Mouse (Mus musculus) frontal cortex, adult (tissue): ENCODE measurements around the gene Gtf3c2.
"Not testable (repeated sequence)": the region's sequence is repeated elsewhere in the genome, so short reads cannot be mapped to it uniquely, and the experiment has no call there.

Experiments used
- ATAC-seq: cut with Nextera tagmentation; 2 replicates; pipeline ENCODE4 v1.9.2; 2017; ENCODE audit warnings: mild to moderate bottlenecking, moderate library complexity, mixed read lengths; ENCODE audit not compliant: low TSS enrichment

Gtf3c2 gene

DNA sequence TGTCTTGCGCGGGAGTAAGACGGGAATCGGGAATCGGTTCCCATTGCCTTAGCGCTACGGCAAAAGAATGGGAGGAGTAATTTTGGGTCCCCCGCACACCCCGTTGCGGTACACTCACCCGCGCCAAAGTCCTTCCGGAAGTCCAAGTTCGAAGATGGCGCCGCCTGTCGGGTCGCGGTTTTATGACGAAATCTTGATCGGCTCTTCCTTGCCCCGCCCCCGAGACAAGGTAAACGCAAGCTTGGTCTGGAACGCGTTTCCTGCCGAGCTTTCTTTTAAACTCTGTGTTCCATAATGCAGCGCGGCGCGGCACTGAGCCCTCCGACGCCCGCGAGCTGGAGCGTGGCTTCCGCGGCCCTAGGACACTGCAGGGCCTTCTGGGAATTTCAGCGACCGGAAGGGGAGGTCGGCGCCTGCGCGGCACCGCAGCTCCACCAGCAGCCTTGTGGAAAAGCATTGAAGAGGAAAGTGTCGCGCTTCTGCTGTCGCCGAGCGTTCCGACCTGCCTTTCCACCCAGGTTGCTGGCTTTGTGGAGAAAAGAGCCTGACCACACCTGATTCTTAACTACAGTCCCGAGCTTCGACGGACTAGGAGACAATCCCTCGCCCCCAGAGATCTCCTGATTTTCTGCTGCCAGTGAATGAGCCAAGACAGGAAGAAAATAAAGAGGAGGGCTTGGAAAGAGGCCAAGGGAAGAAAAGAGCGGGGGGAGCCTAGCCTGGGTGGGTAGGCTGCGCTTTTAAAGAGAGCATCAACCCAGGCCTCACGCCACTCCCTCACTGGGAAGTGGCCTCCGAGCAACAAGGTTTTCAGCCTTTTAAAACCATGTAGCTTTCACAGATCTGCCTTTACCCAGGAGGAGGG lies at the start of gene Gtf3c2, which contains the start of gene Gm29609:
Gene Gtf3c2 (minus strand): TSS at position 379 of the 865 bp plus-strand sequence.
Gene Gm29609 (minus strand): TSS at position 146 of the 865 bp plus-strand sequence.
- peak; percentile 99 for ATAC-seq

DNA sequence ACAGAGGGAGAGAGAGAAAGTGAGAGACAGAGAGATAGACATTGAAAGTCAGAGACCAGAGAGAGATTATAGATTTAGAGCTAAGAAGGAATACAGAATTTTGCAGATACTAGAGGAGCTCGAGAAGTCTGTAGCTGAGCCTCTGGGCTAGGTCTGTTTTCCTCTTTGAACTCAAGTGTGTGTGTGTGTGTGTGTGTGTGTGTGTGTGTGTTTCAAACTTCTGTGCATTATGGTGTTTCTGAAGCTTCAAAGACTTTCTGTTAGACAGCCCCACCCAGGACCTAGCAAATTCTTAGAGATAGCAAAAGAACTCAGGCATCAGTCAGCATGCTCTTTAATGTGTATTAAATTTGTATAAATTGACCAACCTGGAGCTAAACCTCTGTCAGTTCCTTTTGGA lies 46.7 kb upstream of the Gtf3c2 start:
- no peak for ATAC-seq

DNA sequence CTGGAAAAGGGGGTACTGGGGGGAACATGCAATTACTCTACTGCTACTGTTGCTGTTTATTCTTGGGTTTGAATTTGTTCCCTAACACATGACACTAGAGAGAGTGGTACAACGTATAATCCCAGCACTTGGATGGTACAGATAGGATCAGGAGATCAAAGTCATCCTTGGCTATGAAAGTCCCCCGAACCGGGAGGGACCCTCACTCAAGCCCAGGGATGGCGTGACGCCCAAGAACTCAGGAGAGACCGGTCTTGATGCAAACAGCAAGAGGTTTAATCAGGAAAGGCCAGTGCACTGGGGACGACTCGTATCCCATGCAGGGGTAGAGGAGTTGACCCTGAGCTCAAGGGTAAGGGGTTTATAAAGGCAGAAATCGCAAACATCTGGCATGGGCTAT lies 42.8 kb upstream of the Gtf3c2 start:
- no peak for ATAC-seq

- peak; percentile 6; the same call in 1 of the 2 replicates for ATAC-seq
These were observed 41.5 kb upstream of the Gtf3c2 start for GRCm38 (mm10) chr5:31221304-31221945.

DNA sequence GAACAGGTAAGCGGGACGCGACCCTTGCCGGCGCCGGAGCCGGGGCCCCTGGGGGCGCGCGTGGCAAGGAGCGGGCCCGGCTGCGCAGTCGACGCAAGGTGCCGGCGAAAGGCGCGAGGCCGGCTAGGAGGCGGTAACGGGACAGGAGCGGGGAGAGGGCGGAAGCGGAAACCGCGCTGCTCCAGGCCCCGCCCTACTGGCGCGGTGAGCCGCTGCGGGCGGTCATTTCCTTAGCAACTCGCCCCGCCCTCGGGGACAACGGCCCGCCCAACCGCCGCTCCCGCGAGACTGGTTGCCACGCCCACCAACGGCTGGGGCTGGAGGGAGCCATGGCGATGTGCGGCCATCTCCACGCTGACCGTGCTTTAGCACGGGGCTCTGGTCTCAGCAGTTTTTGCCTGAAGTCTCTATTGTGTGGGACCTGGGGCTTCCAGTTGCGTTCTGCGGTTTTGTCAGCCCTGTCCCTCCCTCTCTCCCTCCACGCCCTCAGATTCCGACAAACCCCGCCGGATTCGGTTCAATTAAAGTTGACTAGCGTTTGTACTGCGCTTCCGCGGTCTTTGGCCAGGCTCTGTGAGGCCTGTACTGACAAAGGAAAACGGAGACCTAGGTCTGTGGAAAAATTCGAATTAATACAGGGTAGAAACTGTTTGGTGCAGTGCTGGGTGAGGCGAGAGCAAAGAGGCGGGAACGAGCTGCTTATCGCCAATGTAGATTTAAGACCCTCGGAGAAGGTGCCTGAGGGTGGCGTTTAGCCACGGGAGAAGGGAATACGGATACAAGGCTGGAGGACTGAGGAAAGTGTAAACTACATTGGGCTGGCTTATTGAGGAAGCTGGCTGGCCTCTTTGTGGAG lies 40.7 kb upstream of the Gtf3c2 start, which contains the start of gene Ppm1g:
Gene Ppm1g (minus strand): TSS at position 240 of the 856 bp plus-strand sequence.
- peak; percentile 90 for ATAC-seq

- peak; percentile 53 for ATAC-seq
These were observed 40.0 kb upstream of the Gtf3c2 start for GRCm38 (mm10) chr5:31219911-31220447.

DNA sequence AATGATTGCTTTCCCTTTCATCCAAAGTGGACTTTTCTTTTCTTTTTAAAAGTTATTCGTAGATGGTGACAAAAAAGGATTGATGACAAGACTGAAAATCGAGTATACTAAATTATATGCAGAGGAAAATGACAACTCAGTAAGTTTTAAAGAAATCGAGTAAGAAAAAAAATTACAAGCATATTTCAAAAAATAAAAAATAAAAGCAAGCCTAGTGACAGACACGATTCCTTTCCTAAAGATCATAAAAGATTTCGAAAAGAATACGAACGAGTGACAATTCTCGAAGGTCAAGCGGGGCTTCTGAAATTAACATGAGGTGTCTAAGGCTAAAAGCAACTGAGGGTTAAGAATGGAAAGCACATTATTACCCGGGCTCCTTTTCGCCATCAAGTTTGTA lies 39.5 kb upstream of the Gtf3c2 start:
- ATAC-seq: no peak

DNA sequence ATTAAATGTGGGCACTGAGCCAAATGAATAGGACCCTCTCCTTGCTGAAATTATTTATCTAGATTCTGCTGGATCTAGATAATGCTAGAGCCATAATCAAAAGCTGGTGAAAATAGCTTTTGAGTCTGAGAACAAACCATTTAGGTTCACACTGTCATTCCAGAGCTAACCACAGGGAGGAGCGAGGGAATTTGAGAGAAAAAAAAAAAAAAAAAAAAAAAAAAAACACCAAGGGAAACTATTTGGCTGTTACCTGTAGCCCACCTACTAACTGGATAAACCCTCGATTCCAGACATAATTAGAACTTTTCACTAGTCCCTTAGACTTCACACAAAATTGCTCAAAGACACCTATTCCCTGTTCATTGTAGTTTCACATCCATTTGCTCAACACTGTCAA lies 39.1 kb upstream of the Gtf3c2 start:
- no peak for ATAC-seq

DNA sequence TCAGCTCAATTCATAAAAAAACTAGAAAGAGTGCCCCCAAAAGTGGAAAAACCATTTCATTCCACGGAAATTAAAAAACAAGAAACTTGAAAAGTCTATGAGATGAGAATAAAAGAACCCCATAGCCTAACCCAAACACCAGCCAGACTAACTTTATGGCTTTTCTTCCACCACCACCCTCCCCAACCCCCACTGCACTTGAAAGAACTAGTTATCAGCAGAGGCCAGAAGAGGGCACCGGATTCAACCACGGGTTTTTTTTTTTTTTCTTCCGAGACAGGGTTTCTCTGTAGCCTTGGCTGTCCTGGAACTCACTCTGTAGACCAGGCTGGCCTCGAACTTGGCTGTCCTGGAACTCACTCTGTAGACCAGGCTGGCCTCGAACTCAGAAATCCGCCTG lies 38.4 kb upstream of the Gtf3c2 start:
- ATAC-seq: no peak

- not testable (repeated sequence) for ATAC-seq
These were observed 36.6 kb upstream of the Gtf3c2 start for GRCm38 (mm10) chr5:31216554-31216953.

DNA sequence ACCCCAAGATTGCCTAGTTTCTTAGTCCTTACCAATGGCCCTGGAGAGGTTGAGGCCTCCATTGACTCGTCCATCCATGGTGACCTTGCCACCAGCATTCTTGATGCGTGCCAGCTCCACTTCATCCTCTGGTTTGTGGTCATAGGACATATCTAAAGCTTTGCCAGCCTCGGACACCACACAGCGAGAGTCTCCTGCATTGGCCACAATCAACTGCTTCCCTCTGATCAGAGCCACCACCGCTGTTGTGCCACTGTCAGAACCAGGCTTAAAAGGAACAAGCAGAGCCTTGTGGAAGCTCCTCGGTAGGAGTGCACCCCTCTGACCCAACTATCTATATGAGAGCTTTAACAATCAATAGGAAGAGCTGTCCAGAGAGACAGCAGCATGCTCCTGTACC lies 24.5 kb upstream of the Gtf3c2 start:
- no peak for ATAC-seq

DNA sequence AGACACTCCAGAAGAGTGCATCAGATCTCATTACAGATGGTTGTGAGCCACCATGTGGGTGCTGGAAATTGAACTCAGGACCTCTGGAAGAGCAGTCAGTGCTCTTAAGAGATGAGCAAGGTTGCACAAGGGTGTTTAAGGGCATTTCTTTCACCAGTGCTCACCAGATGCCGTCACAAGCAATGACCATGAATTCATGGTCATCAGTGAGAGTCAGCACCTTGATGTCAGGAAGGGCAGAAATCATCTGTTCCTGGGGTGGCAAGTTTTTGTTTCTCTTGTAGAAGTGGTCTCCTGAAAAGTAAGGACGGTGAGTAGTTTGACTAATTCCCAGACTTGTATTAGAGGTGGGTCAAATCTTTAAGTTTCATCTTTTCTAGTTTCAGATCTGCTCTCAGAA lies 23.9 kb upstream of the Gtf3c2 start:
- ATAC-seq: no peak

- ATAC-seq: no peak
These were observed 23.0 kb upstream of the Gtf3c2 start for GRCm38 (mm10) chr5:31202933-31203332.

DNA sequence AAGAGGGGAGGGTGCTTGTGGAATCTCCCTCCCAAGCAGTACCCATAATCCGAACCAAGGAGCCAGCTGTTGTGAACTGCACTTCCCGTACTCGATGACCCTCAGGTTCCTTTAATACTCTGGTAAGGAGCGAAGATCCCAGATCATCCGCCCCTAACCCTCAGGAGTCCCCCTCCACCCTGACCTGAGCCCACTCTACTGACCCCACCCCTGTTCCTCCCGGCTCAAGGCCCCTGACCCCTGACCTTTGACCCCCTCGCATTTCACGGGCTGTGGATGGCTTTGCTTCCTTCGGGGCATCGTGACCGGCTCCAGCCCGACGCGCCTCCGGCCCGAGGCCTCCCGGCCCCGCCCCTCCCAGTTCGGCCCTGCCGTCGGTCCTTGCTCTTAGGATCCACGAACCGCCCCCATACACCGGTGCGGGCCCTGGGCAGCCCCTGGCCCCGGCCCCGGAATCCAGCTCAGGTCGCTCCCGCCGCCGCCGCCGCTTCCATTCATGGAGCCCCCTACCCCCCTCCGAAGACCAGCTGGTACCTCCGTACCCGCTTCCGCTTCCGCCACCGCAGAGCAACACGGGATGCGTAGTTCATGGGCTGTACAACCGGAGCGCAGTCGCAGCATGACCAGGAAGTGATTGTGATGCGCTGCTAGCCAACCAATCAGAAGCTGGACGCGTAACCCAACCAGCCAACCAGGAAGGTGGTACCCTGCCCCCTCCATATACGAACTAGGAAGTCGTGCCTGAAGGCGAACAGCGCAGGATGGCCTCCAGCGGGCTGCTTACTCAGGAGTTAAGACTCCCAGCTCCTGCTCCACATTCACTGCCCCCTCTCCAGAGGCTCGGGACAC lies 22.0 kb upstream of the Gtf3c2 start, which contains the start of gene Zfp513:
Gene Zfp513 (minus strand): TSS at position 562 of the 849 bp plus-strand sequence.
- ATAC-seq: peak; percentile 95

DNA sequence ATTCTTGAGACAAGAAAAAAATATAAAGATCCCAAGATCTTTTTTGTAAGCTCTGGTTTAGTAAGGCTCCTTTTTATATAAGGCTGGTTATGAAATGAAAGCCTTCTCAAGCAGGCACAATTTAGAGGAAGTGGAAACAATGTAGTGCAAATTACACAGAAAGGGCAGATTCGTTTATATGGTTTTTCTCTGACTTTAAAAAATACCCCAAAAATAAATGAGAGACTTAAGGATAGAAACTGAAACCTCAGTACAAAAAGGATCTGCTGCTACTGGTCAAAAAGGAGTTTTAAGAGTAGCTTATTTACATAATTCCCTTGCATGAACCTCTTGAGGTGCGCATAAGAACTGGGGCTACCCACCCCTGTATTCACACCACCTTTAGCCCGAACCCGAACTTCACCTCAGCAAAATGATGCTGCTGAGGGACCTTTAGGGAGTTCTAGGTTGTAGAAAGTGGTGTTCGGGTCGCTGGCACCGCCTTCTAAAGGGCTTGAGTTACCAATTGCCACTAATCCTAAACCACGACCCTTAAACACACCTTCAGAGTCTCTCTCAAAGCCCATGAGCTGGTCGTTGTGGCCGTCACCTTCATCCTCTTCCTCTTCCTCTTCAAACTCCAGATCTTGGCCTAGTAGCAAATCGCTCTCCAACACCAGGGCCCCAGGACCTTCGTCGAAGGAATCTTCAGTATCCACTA lies 21.2 kb upstream of the Gtf3c2 start:
- no peak for ATAC-seq

GRCm38 (mm10) chr5:31200327-31200768 lies 20.4 kb upstream of the Gtf3c2 start:
- ATAC-seq: no peak

DNA sequence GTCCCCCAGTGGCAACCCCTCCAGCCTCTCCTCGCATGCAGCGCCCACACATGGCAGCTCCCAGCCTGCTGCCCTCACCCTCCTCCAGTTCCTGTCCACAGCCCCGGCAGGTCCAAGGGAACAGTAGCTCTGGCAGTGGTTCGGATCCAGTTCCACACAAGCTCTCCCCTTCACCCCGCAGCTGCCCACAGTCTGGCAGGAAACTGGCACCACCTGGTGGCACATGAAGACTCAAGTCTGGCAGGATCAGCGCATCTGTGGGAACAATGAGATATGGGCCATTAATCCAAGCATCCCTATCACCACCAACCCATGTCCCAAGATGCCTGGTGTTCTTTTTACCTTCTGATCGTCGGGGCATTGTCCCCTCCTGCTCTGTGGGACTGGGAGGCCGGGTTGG lies 19.9 kb upstream of the Gtf3c2 start:
- ATAC-seq: no peak

DNA sequence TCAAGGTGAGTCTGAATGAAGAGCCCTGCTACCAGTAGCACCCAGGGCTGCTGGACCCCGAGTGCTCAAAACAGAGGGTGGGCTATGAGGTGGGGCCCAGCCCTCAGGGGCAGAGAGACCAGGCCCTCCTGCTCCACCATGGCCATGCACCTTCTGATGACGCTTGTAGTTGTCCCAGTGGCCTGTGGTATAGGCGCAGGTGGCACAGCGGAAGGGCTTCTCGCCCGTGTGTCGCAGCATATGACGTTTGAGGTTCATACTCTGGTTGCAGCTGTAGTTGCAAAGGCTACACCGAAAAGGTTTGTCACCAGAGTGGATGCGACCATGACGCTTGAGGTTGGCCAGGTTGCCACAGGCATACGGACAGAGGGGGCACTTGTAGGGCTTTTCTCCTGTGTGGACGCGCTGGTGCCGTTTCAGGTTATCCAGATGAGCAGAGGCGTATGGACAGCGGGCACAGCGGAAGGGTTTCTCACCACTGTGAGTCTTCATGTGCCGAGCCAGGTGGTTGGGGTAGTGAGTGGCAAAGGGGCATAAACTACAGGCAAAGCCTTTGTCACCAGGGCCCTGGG lies 19.5 kb upstream of the Gtf3c2 start:
- ATAC-seq: no peak

DNA sequence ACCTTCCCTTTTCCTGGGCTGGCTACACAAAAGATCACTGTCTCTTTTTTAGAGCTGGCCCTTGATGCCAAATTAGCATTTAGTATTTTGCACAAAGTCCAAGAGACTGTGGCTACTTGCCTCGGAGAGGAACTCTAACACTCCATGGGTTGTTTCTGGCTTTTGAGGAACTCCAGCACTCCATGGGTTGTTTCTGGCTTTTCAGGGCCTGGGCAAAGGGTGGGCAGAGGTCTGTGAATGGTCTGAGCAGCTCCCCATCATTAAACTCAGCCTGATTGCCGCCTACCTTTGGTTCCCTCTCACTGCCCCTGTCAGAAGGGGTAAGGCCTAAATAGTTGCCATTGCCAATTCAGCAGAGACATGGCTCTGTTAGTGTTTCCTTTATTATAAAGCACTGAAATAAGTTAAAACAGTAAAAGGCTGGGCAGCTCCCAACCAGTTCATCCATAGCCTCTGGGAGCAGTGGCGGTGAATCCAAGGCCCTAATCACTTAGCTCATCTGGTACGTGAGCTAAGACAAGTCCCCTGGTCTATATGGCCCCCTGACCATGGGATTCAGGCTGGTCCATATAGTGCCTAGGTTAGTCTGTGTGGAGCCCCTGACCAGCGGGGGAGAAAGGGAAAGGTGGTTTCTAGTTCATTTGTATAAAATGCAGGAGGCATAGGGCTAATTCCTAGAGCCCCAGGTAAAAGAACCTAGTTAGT lies 18.8 kb upstream of the Gtf3c2 start:
- ATAC-seq: no peak
